Mouse (Mus musculus) E14TG2a.4 (cell line): ENCODE measurements around the gene Trim3.

Experiments
- H3K27me3 ChIP-seq: 2 replicates; pipeline ENCODE4 v1.6.1; 2014; ENCODE audit warnings: low read length, control low read depth; ENCODE audit not compliant: insufficient read depth
- H3K36me3 ChIP-seq: 2 replicates; pipeline ENCODE4 v1.6.1; 2014; ENCODE audit warnings: low read length, control low read depth; ENCODE audit not compliant: insufficient read depth
- H3K4me1 ChIP-seq: replicated peaks from 2 replicates; pipeline ENCODE4 v1.6.1; 2014; ENCODE audit warnings: low read depth, low read length, control low read depth
- H3K4me3 ChIP-seq: replicated peaks from 2 replicates; pipeline ENCODE4 v1.5.1; 2014; ENCODE audit warnings: mild to moderate bottlenecking, low read length
- H3K9me3 ChIP-seq: 2 replicates; pipeline ENCODE4 v1.6.1; 2014; ENCODE audit warnings: low read length, control low read depth
- CTCF ChIP-seq: conservative IDR thresholded peaks from 2 replicates; pipeline ENCODE4 v1.5.1; 2014; ENCODE audit warnings: low read length
- NANOG ChIP-seq: IDR thresholded peaks from 2 replicates; pipeline ENCODE4 v1.6.1; 2014; ENCODE audit warnings: borderline replicate concordance, low read length, mixed read lengths
- POU5F1 ChIP-seq: IDR thresholded peaks from 2 replicates; pipeline ENCODE4 v1.6.1; 2014; ENCODE audit warnings: low read length, borderline replicate concordance

The Trim3 gene

GRCm38 (mm10) chr7:105635726-105636125 lies 2.4 kb upstream of the Trim3 start:
- TF ChIP-seq POU5F1 (no peak), NANOG (no peak), CTCF (no peak)
- peaks cover 26% of the 10 kb centered on the region for H3K27me3 ChIP-seq
- peaks cover 39% of the 10 kb centered on the region for H3K36me3 ChIP-seq
- peaks cover 42% of the 10 kb centered on the region for H3K4me1 ChIP-seq
- no peak overlapping the region for H3K4me3 ChIP-seq
- H3K9me3 ChIP-seq, result no peaks in the 10 kb centered on the region

GRCm38 (mm10) chr7:105634272-105634920 lies 1.0 kb upstream of the Trim3 start:
- H3K4me3 ChIP-seq, result 0 out of 2 replicates have a peak overlapping the region, but pooled peaks have one; percentile 93
- H3K9me3 ChIP-seq, result no peaks in the 10 kb centered on the region
- H3K4me1 ChIP-seq, result peaks cover 35% of the 10 kb centered on the region
- H3K36me3 ChIP-seq, result peaks cover 39% of the 10 kb centered on the region
- TF ChIP-seq POU5F1 (no peak), NANOG (no peak), CTCF (no peak)
- H3K27me3 ChIP-seq, result peaks cover 30% of the 10 kb centered on the region

DNA sequence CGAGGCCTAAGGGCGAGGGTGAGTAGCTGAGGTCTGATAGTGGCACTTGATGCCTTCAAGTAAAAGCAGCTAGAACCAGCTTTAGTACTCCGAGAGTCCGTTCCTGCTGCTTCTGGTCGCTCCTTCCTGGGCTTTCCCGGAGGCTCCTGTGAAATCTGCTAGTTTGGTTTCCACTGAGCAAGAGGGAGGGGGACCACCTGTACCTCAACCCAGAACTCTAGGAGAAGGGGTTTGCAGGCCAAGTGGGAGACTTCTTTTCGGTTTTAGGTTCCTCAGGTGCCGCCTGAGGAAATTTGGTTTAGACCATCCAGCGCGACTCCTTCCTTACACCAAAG lies 397 bp upstream of the Trim3 start:
- H3K27me3 ChIP-seq, result peaks cover 30% of the 10 kb centered on the region
- peaks cover 29% of the 10 kb centered on the region for H3K4me1 ChIP-seq
- H3K4me3 ChIP-seq, result peak overlapping the region; percentile 93
- peaks cover 36% of the 10 kb centered on the region for H3K36me3 ChIP-seq
- TF ChIP-seq POU5F1, result no peak
- TF ChIP-seq NANOG, result no peak
- no peak for TF ChIP-seq CTCF
- no peaks in the 10 kb centered on the region for H3K9me3 ChIP-seq

GRCm38 (mm10) chr7:105632551-105632972 lies 809 bp downstream of the Trim3 start:
- TF ChIP-seq NANOG (no peak), CTCF (no peak), POU5F1 (no peak)
- Histone ChIP-seq H3K4me1 (peaks cover 28% of the 10 kb centered on the region), H3K4me3 (peak overlapping the region; percentile 93), H3K9me3 (no peaks in the 10 kb centered on the region), H3K27me3 (peaks cover 30% of the 10 kb centered on the region), H3K36me3 (peaks cover 25% of the 10 kb centered on the region)

- Histone ChIP-seq H3K4me3 (no peak overlapping the region), H3K36me3 (peaks cover 16% of the 10 kb centered on the region), H3K4me1 (peaks cover 20% of the 10 kb centered on the region), H3K9me3 (no peaks in the 10 kb centered on the region), H3K27me3 (peaks cover 15% of the 10 kb centered on the region)
- TF ChIP-seq CTCF, result no peak
- no peak for TF ChIP-seq NANOG
- no peak for TF ChIP-seq POU5F1
Observed at GRCm38 (mm10) chr7:105628633-105629032, 4.7 kb downstream of the Trim3 start.

DNA sequence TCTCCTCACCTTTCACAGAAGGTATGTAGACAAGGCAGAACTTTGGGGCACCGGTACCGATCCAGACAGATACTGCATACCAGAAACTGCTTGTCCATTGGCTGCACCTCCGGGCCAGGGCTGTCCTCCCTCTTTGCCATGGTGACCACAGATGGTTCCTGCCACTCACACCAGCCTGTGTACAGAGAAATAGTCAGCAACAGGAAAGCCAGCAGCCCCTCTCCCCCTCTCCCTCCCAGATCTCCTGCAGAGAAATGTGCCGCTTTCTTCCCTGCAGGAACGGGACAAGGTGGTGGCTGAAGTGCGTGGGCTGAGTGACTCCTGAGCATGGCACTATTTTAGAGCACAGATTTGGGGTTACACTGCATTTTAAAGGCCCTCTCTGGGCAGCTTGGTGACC lies 8.0 kb downstream of the Trim3 start:
- Histone ChIP-seq H3K36me3 (peaks cover 36% of the 10 kb centered on the region), H3K4me3 (no peak overlapping the region), H3K27me3 (peaks cover 1% of the 10 kb centered on the region; the same call in 1 of the 2 replicates), H3K4me1 (peaks cover 10% of the 10 kb centered on the region), H3K9me3 (peaks cover 7% of the 10 kb centered on the region)
- no peak for TF ChIP-seq CTCF
- TF ChIP-seq NANOG, result no peak
- no peak for TF ChIP-seq POU5F1

- Histone ChIP-seq H3K9me3 (peaks cover 43% of the 10 kb centered on the region), H3K27me3 (no peaks in the 10 kb centered on the region), H3K36me3 (peaks cover 72% of the 10 kb centered on the region), H3K4me3 (no peak overlapping the region), H3K4me1 (peaks cover 15% of the 10 kb centered on the region)
- TF ChIP-seq NANOG (no peak), CTCF (no peak), POU5F1 (no peak)
Observed at GRCm38 (mm10) chr7:105621646-105622292, 11.6 kb downstream of the Trim3 start.

GRCm38 (mm10) chr7:105621053-105621452 lies 12.3 kb downstream of the Trim3 start:
- Histone ChIP-seq H3K27me3 (no peaks in the 10 kb centered on the region), H3K4me1 (peaks cover 15% of the 10 kb centered on the region), H3K9me3 (peaks cover 43% of the 10 kb centered on the region), H3K4me3 (no peak overlapping the region), H3K36me3 (peaks cover 78% of the 10 kb centered on the region)
- TF ChIP-seq NANOG, result no peak
- no peak for TF ChIP-seq POU5F1
- TF ChIP-seq CTCF, result no peak

DNA sequence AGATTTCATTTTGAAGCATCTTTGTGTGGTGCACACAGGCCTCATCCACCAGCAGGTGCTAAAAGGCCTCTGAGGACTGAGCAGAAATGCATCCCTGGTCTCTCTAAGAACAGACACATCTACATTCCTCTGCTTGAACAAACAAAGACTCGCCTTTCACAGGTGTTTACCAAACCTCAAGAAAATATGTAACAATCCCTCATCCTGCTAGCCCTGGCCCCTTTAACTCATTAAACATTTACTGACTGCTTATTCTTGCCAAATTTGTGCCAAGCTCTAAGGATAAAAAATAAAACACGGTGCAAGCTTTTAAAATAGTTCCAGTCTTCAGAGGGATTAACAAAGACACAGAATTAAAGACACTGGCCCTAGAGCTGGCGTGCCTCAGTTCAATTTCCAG lies 13.7 kb downstream of the Trim3 start:
- TF ChIP-seq CTCF, result no peak
- no peak for TF ChIP-seq POU5F1
- TF ChIP-seq NANOG, result no peak
- Histone ChIP-seq H3K4me3 (no peak overlapping the region), H3K36me3 (peaks cover 85% of the 10 kb centered on the region), H3K4me1 (peaks cover 5% of the 10 kb centered on the region; the same call in 1 of the 2 replicates), H3K9me3 (peaks cover 43% of the 10 kb centered on the region), H3K27me3 (no peaks in the 10 kb centered on the region)
